Mouse (Mus musculus) hindbrain, embryonic 13.5 days (tissue): Measurements from ENCODE around the gene Corin. TPM values are rescaled to one million over a fixed set of nuclear protein-coding genes. Genes with fewer than 3 reads are reported as not detected.

Source experiments
- polyA plus RNA-seq: library from polyadenylated mRNA; unstranded; fragments of >200 nt; fragmentation: Nextera tagmentation; extraction: Ambion mirVana; gene quantifications from 2 replicates; pipeline ENCODE4 v1.2.1, GENCODE M21; 2015

Corin gene
- polyA plus RNA-seq, 1 experiment from 2014 or later, result 4.8 TPM

Other genes starting within 250 kb of the Corin start
- gene Nfxl1, start 55.2 kb upstream of the Corin start, polyA plus RNA-seq, result 14.5 and 15.6 TPM in 2 replicates
- gene Zar1, start 76.8 kb upstream of the Corin start, polyA plus RNA-seq, result 3.4 and 3.7 TPM in 2 replicates
- 7.6 and 7.8 TPM in 2 replicates for gene Gm5868, start 83.1 kb upstream of the Corin start, polyA plus RNA-seq
- not detected in 2 replicates for gene Cnga1, start 139.8 kb upstream of the Corin start, polyA plus RNA-seq
- 0.48 and 0.58 TPM in 2 replicates for gene Nipal1, start 143.3 kb upstream of the Corin start, polyA plus RNA-seq
- gene Txk, start 248.3 kb upstream of the Corin start, polyA plus RNA-seq, result 0.10 TPM in 1 of 2 replicates, not detected in the other